Mouse (Mus musculus): ENCODE results near the gene Lhfp.
"Not testable (repeated sequence)": the region's sequence is repeated elsewhere in the genome, so short reads cannot be mapped to it uniquely, and the experiment has no call there.

The Lhfp gene

DNA sequence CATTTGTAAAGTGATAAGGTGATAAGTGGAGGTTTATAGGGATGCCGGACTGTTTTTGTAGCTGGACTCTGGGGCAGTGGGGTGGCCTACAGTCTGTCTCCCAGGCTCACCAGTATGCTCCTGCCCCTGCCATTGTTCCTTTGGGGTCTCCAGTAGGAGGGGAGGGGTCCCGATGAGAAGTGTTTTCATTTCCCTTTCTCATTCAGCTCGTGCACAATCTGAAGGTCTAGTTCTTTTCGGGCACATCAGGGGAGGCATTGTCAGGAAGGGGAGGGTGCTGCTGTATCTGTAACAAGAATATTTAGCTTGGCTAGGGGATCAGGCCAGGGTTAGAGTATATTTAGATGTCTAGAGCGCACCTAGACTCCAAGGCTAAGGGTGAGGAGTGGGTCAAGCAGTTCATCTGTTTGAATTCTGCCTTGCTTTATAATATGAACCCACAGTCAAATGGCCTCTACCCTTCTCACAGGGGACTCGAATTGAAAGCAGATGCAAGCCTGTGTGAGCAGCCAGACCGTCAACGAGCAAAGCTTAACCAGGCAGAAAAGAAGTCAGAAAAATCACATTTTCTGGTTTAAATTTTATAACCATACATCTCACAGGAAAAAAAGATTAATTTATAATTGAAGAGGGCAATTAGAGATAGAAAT lies 46.0 kb downstream of the Lhfp start:
- DNase-seq (ENCODE audit: low spot score in 2 of 2): no peak

DNA sequence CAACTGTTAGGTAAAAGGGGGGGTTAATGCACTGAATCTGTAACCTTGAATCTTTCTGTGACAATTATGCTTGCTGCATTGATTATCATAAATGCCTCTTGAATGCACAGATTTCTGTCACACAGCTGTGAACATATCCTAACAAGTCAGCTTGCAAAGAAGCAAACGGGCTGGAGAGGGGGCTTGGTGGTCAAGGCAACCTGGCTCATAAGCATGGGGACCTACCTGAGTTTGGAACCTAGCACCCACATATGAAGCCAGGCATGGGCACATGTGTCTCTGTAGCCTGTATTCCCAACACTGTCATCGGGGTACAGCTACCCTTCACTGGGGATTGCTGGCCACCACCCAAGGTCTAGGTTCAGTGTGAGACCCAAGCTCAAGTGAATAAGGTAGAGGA lies 48.6 kb downstream of the Lhfp start:
- DNase-seq (ENCODE audit: low spot score in 2 of 2): no peak

DNA sequence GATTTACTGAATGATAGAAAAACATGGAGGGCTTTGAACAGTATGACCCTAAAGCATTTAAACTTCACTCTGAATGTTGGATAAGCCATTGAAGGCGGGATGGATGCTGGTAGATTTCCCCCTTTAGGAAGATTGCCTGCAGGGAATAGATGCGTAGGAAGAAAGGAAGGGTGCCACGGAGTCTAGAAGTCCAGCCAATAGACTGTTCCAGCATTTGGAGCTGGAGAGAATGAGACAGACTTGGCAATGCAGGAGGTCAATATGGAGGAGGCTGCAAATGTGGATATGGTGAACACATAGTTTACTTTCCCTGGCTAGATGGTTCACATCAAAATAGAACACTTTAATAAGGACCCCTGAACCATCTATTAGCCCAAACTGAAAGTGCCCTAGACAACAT lies 58.9 kb downstream of the Lhfp start:
- DNase-seq (ENCODE audit: low spot score in 2 of 2): no peak

DNA sequence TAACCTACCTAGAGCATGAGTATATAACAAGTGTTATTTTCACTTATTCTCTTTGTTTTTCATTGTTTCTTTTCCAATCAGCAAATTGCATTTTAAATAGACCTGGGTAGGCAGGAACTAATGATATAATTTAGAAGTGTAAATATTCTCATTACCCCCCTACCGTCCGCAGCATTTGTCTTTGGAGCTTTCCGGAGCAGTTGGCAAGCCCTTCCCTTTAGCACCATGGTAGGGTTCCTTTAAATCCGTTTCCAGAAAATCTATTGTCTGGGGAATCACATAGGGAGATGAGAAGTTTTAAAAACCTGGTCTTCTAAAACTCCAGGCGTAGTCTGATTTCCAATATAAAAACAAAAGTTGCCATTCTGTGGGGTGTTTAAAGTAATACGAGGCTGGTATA lies 59.5 kb downstream of the Lhfp start:
- DNase-seq (ENCODE audit: low spot score in 2 of 2): no peak

DNA sequence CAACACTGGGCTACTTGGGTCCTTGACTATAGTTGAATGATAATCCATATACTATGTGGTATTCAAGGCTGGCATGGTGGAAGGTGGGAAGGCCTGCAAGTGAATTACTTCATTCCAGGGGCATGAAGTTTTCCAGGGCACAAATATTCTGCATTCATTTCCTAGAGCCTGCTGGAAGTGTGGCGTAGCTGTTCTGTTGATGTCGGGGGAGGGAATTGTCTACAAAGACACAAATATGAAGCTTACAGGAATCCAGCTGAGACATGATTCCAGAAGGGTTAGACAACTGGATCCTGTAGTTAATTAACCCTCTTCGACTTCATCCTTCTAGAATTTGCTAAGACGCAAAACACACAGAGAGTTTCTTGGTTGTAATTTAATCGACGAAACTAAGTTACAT lies 60.4 kb downstream of the Lhfp start:
- no peak for DNase-seq (ENCODE audit: low spot score in 2 of 2)

DNA sequence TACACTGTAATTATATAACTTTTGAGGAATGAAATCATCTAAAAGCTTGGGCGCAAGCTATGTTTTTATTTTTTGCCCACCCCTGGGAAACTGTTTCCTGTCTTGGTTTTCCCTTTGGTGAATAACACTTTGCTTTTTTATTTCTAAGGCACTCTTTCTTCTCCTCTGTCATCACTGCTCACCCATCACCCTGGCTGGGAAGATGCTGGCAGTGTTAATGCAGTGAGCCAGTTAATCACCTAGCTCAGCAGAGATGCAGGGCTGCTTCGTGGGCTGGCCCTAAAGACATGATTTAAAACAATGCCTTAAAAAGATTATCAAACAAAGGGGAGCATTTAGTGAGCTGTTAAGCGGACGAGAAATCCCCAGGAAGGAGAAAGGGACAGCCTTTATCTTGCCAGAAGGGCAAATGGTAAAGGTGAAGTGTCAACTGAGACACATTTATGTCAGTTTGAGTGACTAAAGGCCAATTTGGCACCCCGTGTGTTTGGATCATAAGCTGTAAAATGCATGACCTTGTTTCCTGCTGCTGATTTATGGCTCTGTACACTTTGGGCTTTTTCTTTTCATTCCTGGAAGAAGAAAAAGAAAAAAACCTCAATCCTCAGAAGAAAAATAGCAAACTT lies 60.9 kb downstream of the Lhfp start:
- DNase-seq (ENCODE audit: low spot score in 2 of 2): no peak

DNA sequence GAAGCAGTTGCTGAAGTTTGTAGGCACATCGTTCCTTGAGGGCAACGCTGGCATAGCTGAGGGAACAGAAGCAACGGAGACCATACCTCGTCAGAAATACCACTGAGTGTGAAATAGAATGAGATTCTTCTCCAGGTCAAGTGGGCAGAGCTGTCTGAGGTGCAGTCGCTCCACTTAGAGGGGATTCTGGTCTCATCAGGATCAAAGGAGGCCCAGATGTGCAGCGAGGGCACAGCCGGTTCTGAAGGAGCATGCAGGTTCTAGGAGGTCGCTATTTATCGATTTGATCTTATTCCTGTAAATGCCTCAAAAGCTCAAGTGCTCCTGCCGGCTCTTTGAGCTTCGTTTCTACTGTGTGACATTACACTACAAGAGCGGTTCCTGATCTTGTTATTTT lies 61.4 kb downstream of the Lhfp start:
- no peak for DNase-seq (ENCODE audit: low spot score in 2 of 2)

DNA sequence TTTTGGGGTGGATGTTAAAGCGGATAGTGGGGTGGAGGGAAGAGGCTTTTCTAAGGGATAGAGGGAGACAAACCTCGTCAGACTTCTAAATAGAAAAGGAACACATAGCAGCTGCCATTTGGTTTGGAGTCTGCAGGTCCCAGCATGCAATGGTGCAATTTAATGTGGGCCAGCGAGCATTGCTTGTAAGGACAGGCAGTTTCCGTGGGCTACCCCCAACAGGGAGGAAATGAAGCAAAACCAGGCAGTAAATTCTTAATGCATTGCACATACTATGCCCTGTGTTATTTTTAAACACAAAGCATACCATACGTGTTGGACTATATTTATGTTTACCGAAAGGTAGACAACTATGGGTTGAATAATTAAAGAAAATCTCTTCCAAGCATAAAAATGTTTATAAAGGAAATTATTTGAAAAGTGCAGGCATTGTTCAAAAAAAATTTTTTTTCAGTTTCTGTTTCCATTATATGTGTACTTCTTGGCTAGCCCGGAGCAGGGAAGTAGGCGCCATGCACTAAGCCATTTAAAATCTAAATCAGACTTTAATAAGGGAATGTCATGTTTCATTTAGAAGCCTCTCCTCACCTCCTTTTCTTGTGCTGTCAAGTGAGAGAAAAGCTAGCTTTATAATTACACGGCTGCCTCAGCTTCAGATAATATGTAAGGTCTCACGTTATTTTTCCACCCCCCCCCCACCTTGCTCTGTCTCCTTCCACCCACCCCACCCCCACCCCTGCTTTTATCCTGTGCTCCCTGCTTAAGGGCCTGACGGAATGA lies 67.5 kb downstream of the Lhfp start:
- DNase-seq (ENCODE audit: low spot score in 2 of 2): no peak

DNA sequence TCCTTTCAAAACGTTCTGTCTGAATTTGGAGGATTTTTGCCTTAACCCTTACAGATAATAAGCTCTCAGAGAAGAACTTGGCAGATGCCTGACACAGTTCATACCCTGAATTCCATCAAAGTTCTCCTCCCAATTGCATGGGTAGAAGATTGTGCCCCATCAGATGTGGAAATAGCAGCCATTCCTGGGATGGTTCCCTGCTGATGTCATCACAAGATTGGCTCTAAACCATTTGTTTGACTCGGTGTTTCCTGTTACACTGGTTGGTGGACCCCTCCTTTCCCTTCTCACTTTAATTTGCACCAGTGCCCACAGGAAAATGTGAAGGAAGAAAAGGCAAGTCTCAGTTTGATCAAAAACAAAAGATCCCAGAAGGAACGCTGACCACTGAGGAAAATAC lies 68.6 kb downstream of the Lhfp start:
- no peak for DNase-seq (ENCODE audit: low spot score in 2 of 2)

DNA sequence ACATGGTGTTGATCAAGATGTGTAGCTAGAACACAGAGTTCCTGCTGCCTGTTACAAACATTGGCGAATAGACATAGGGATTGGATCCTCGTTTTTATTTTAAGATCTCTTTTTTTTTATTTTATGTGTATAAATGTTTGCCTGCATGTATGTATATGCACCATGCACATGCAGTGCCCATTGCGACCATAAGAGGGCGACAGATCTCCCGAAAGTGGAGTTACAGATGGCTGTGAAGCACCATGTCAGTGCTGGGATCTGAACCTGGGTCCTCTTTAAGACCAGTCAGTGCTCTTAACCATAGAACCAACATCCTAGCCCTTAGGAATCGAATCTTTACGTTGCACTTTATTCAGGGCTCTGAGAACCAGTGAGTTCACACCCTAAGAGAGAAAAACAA lies 70.7 kb downstream of the Lhfp start:
- no peak for DNase-seq (ENCODE audit: low spot score in 2 of 2)

DNA sequence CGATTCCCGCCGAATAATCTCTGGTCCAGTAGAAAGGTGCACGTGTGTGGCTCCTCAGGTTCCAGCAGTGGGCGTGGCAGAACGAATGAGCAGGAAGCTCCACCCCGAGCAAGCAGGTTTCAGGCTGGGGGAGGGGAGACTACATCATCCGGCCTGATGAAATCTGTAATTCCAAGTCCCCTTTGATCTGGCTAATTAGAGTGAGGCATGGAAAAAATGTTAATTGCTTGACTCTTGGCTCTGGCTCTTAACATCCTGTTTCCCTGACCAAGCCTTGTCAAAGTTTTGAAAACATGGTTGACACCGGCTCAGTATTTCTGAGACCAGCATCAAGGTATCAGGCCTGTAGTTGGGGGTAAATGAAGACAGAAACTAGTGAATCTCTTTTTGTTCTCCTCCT lies 77.4 kb downstream of the Lhfp start:
- DNase-seq (ENCODE audit: low spot score in 2 of 2): not testable (repeated sequence)

DNA sequence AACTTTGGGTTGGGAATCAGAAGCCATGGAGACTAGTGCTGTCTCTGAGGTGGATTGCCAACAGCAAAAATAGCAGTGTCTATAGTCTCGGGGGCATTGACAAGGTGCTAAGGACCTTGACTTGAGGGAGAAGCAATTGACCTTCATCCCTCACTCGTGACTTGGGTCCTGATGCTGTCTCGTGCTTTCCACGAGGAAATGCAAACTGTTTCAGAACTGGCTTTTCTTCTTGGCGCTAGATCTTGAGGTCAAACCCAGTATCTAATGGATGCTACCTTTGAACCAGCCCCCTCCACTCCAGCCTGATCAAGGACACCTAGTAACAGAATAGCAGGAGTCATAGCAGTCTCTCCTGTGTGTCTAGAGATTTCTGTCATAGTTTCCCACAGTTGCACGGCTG lies 78.7 kb downstream of the Lhfp start:
- DNase-seq (ENCODE audit: low spot score in 2 of 2): no peak

DNA sequence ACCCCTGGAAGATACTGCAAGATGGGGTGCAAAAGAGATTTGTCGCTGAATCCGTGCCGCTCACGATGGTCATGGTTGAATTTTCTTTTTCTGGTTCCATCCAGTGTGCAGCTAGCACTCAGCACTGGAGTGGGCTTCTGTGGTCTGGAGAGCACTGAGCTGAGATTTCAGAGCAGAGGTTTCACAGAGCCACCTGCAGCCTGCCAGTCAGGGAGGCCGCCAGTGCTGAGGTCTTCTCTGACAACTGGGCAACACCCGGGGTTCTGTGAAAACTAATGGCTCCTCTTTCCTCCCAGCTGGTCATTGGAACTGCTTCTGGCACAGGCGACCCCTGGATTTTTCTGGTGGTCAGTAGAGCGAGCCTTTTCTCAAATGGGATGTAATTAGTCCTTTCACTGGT lies 84.2 kb downstream of the Lhfp start:
- no peak for DNase-seq (ENCODE audit: low spot score in 2 of 2)

DNA sequence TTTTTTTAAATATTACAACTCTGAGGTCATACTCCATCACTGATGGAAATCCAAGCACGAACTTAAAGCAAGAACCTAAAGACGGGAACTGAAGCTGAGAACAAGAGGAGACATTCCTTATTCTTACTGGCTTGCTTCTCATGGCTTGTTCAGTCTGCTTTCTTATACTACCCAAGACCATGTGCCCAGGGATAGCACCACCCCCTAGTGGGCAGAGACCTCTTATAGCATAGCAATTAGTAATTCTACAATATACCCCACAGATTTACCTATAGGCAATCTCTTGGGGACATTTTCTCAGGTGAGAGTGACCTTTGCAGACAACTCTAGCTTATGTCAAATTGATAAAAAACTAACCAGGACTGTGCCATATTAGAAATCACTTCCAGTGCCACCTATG lies 97.5 kb downstream of the Lhfp start:
- no peak for DNase-seq (ENCODE audit: low spot score in 2 of 2)

DNA sequence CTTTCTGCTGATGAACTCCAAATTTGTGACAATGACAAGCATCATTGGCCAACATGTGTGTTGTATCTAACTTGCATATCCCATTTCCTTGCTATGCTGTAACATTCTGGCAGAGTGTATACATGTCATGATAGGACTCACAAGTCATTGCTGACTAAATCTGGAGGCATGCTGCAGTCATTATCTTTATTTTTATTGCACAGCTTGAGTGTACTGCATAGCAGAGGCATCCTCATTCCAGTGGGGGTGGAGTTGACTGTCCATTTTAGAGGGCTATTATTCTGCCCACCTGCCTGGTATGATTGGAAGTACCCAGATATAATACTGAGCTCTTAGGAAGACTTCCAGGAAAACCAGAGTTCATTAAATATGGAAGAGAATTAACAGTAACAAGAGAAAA lies 97.9 kb downstream of the Lhfp start:
- no peak for DNase-seq (ENCODE audit: low spot score in 2 of 2)

DNA sequence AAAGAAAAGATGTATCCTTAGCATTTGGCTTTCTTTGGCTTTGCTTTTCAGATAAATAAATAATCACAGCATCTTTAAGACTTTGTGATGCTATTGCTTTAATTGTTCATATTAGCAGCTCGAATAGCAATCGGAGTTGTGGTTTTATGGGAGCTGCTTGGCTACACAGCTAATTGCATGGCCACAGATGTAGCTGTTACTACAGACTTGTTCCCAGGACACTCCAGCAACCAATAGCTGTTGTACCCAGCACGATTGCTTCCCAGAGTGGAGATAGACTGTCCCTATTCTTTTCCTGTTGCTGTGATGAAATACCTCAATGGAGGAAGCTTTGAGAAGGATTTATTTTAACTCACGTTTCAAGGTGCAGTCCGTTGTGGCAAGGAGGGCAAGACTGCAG lies 98.3 kb downstream of the Lhfp start:
- DNase-seq (ENCODE audit: low spot score in 2 of 2): no peak

DNA sequence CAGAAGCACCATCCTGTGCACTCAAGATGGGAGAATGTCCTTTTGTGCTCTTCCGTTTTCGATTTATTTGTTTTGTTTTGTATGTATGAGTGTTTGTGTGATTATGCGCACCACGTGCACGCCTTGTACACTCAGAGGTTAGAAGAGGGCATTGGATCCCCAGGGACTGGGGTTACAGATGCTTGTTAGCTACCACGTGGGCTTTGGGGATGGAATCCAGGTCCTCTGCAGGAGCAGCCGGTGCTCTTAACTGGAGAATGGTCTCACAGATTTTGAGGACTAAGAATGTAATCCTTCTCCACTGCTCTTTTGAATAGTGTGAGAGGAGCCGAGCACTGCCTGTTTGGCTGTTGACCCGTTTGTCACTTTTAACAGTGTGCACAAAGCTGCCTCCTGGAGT lies 101.2 kb downstream of the Lhfp start:
- no peak for DNase-seq (ENCODE audit: low spot score in 2 of 2)

DNA sequence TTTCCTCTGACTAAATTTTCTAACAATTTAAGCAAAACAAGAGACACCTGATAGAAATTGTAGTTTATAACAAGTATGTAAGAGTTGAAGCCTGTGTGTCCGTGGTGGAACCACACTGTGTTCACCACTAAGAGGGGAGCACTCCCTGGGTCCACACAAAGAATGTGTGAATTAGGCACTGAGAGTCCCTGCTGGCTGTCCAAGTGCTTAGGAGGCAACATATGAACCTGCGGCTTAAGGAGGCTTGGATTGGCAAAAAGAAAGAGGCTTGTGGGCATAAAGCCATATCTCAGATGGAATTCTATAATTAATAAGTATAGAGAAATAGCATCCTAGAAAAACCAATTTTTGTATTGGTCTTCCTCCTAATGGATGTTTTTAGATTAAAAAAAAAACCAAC lies 104.2 kb downstream of the Lhfp start:
- DNase-seq (ENCODE audit: low spot score in 2 of 2): no peak

DNA sequence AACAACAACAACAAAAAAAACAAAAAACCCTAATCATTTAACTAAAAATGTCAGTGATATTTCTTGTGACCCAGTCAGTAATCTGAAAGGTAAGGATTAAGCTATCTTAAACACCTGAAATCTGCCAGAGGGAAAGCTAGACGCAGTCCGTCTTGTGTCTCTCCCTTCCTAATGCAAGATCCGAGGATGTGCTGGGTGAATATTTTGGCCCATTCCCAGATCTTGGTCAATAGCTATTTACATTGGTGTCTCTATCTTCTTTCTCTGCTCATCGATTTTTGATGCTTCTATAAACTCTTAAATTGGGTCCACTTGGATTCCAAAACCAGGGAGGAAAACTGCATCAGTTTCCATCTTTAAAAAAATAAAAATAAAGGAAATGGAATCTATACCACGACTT lies 104.6 kb downstream of the Lhfp start:
- no peak for DNase-seq (ENCODE audit: low spot score in 2 of 2)

DNA sequence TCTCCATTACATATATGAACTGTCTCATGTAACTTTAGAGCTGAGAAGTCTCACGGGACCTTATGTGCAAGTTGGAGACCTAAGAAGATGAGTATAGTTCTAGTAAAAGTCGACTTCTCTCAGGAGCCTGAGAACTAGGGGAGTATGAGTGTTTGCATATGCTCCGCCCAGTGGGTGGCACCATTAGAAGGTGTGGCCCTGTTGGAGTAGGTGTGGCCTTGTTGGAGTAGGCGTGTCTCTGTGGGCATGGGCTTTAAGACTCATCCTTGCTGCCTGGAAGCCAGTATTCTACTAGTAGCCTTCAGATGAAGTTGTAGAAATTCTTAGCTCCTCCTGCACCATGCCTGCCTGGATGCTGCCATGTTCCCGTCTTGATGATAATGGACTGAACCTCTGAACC lies 105.7 kb downstream of the Lhfp start:
- no peak for DNase-seq (ENCODE audit: low spot score in 2 of 2)

DNA sequence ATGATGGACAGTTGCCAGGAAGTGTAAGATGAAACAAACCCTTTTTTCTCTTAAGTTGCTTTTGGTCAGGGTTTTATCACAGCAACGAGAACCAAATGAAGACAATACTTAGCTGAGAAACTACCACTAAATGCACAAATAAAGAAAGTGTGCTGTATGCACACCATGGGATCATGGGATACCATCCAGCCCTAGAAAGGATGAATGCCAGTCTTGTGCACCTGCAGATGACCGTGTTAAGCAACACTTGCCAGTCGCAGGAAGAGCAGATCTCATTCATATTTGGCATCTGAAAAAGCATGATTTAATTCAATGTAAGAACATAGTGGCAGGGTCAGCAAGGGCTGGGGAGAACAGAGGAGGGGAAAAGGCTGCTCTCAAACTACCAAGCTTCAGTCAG lies 107.4 kb downstream of the Lhfp start:
- DNase-seq (ENCODE audit: low spot score in 2 of 2): no peak

DNA sequence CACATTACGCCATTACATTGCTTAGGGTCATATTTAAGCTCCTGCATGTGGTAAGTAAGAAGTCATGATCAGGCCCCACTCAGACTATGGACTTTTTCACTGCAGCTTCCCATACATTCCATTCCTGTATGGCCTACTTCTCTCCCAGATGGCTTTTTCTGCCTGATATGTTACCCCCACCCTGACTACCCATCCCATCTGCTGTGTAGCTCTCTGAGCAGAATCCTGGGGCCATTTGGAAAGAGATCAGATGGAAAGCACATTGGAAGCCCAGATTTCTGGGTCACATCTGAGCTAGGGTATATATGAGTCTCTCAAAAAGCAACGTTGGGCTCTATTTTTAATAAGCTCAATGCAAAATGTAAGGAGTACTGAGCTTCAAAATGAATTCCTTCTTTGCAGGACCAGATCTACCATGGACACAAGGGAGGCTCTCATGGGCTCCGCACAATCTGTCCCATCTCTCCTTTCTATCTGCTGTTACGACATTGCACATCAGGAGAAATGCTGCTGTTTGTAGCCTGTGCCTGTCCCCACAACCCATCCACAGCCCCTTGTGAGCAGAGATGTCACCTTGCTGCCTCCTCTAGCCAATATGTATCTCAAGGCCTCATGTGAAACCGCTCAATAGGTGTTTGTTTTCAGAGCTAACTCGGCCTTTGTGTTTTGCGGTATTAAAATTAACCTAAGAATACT lies 108.4 kb downstream of the Lhfp start:
- peak in 1 of 2 experiments; percentile 31 for DNase-seq (ENCODE audit: low spot score in 2 of 2)

DNA sequence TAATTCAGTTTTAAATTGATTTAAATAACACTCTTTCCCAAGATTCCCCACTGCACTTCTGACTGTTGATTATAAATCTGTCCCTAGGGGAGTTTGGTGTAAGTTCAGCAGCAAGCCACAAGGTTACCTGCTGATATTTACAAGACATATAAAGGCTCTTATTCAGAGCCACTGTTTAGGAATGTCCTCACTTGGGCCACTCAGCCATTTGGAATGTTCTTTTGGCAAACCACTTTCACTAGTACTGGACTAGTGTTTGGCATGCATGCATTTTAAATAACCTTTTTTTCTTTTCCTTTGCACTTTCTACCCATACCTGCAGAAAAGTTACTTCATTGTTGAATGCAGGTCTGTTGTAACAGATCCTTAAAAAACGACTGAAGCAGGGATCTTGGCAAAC lies 109.8 kb downstream of the Lhfp start:
- no peak for DNase-seq (ENCODE audit: low spot score in 2 of 2)
